Mouse (Mus musculus): ENCODE data around the gene Ankrd66. TPM values are rescaled to one million over a fixed set of nuclear protein-coding genes. Genes with fewer than 3 reads are reported as not detected.
"Not testable (repeated sequence)": the region's sequence is repeated elsewhere in the genome, so short reads cannot be mapped to it uniquely, and the experiment has no call there.

The Ankrd66 gene
- polyA plus RNA-seq, 1 experiment = not detected

- no peak for TF ChIP-seq CTCF (IDR thresholded peaks at IDR 0.05; ENCODE audit: borderline replicate concordance, insufficient read depth, low read length)
- no peak overlapping the region for H3K4me3 ChIP-seq (ENCODE audit: insufficient read depth, low read length)
These were observed 39.4 kb downstream of the Ankrd66 start for GRCm38 (mm10) chr17:43503861-43504593.

GRCm38 (mm10) chr17:43502592-43502991 lies 40.8 kb downstream of the Ankrd66 start, which contains the start of gene Mep1a:
Mep1a (minus strand) TSS chr17:43502812.
- no peak within 1 kb of the TSS for H3K27ac ChIP-seq (ENCODE audit: insufficient read depth, low read length)
- no peak for TF ChIP-seq POLR2A (IDR thresholded peaks at IDR 0.05; ENCODE audit: low read depth, low read length)
- no peak for TF ChIP-seq CTCF (IDR thresholded peaks at IDR 0.05; ENCODE audit: borderline replicate concordance, insufficient read depth, low read length)

More at GRCm38 (mm10) chr17:43503861-43504593, 39.4 kb downstream of the Ankrd66 start:
- Histone ChIP-seq H3K4me1 (ENCODE audit: control insufficient read depth, insufficient read depth, low read length) (no peaks in the 10 kb centered on the region), H3K27ac (ENCODE audit: insufficient read depth, low read length) (no peak overlapping the region)

GRCm38 (mm10) chr17:43501631-43502030 lies 41.8 kb downstream of the Ankrd66 start:
- Histone ChIP-seq H3K4me1 (ENCODE audit: control insufficient read depth, insufficient read depth, low read length) (no peaks in the 10 kb centered on the region), H3K4me3 (ENCODE audit: insufficient read depth, low read length) (no peak overlapping the region), H3K27ac (ENCODE audit: insufficient read depth, low read length) (no peak overlapping the region)
- TF ChIP-seq POLR2A (IDR thresholded peaks at IDR 0.05; ENCODE audit: low read depth, low read length) (no peak), CTCF (IDR thresholded peaks at IDR 0.05; ENCODE audit: borderline replicate concordance, insufficient read depth, low read length) (no peak)

More at GRCm38 (mm10) chr17:43502592-43502991, 40.8 kb downstream of the Ankrd66 start, which contains the start of gene Mep1a:
- H3K4me1 ChIP-seq (ENCODE audit: control insufficient read depth, insufficient read depth, low read length) = no peaks in the 10 kb centered on the region
- H3K4me3 ChIP-seq (ENCODE audit: insufficient read depth, low read length) = no peak within 1 kb of the TSS

- no peaks in the 10 kb centered on the region for H3K4me1 ChIP-seq (ENCODE audit: control insufficient read depth, insufficient read depth, low read length)
- TF ChIP-seq CTCF (IDR thresholded peaks at IDR 0.05; ENCODE audit: borderline replicate concordance, insufficient read depth, low read length) = no peak
- no peak for TF ChIP-seq POLR2A (IDR thresholded peaks at IDR 0.05; ENCODE audit: low read depth, low read length)
- H3K4me3 ChIP-seq (ENCODE audit: insufficient read depth, low read length) = no peak overlapping the region
- no peak overlapping the region for H3K27ac ChIP-seq (ENCODE audit: insufficient read depth, low read length)
These were observed 42.2 kb downstream of the Ankrd66 start for GRCm38 (mm10) chr17:43501223-43501622.

GRCm38 (mm10) chr17:43500513-43500912 lies 42.9 kb downstream of the Ankrd66 start:
- Histone ChIP-seq H3K4me3 (ENCODE audit: insufficient read depth, low read length) (no peak overlapping the region), H3K4me1 (ENCODE audit: control insufficient read depth, insufficient read depth, low read length) (no peaks in the 10 kb centered on the region), H3K27ac (ENCODE audit: insufficient read depth, low read length) (no peak overlapping the region)
- TF ChIP-seq CTCF (IDR thresholded peaks at IDR 0.05; ENCODE audit: borderline replicate concordance, insufficient read depth, low read length) = no peak
- TF ChIP-seq POLR2A (IDR thresholded peaks at IDR 0.05; ENCODE audit: low read depth, low read length) = no peak

GRCm38 (mm10) chr17:43497521-43497920 lies 45.9 kb downstream of the Ankrd66 start:
- H3K4me3 ChIP-seq (ENCODE audit: insufficient read depth, low read length) = no peak overlapping the region
- TF ChIP-seq CTCF (IDR thresholded peaks at IDR 0.05; ENCODE audit: borderline replicate concordance, insufficient read depth, low read length) (no peak), POLR2A (IDR thresholded peaks at IDR 0.05; ENCODE audit: low read depth, low read length) (no peak)
- H3K4me1 ChIP-seq (ENCODE audit: control insufficient read depth, insufficient read depth, low read length) = no peaks in the 10 kb centered on the region
- no peak overlapping the region for H3K27ac ChIP-seq (ENCODE audit: insufficient read depth, low read length)

GRCm38 (mm10) chr17:43495502-43495901 lies 47.9 kb downstream of the Ankrd66 start:
- H3K4me3 ChIP-seq (ENCODE audit: insufficient read depth, low read length) = no peak overlapping the region
- TF ChIP-seq POLR2A (IDR thresholded peaks at IDR 0.05; ENCODE audit: low read depth, low read length) = no peak
- no peak for TF ChIP-seq CTCF (IDR thresholded peaks at IDR 0.05; ENCODE audit: borderline replicate concordance, insufficient read depth, low read length)
- H3K4me1 ChIP-seq (ENCODE audit: control insufficient read depth, insufficient read depth, low read length) = no peaks in the 10 kb centered on the region
- H3K27ac ChIP-seq (ENCODE audit: insufficient read depth, low read length) = no peak overlapping the region

GRCm38 (mm10) chr17:43490371-43490770 lies 53.1 kb downstream of the Ankrd66 start:
- not testable (repeated sequence) for H3K4me3 ChIP-seq (ENCODE audit: insufficient read depth, low read length); H3K27ac ChIP-seq (ENCODE audit: insufficient read depth, low read length); H3K4me1 ChIP-seq (ENCODE audit: control insufficient read depth, insufficient read depth, low read length)

- no peak for TF ChIP-seq POLR2A (IDR thresholded peaks at IDR 0.05; ENCODE audit: low read depth, low read length)
- TF ChIP-seq CTCF (IDR thresholded peaks at IDR 0.05; ENCODE audit: borderline replicate concordance, insufficient read depth, low read length) = no peak
- H3K27ac ChIP-seq (ENCODE audit: insufficient read depth, low read length) = no peak overlapping the region
- no peaks in the 10 kb centered on the region for H3K4me1 ChIP-seq (ENCODE audit: control insufficient read depth, insufficient read depth, low read length)
- H3K4me3 ChIP-seq (ENCODE audit: insufficient read depth, low read length) = no peak overlapping the region
These were observed 54.8 kb downstream of the Ankrd66 start for GRCm38 (mm10) chr17:43488439-43489151.

GRCm38 (mm10) chr17:43485982-43486381 lies 57.5 kb downstream of the Ankrd66 start:
- no peak overlapping the region for H3K27ac ChIP-seq (ENCODE audit: insufficient read depth, low read length)
- no peaks in the 10 kb centered on the region for H3K4me1 ChIP-seq (ENCODE audit: control insufficient read depth, insufficient read depth, low read length)
- TF ChIP-seq CTCF (IDR thresholded peaks at IDR 0.05; ENCODE audit: borderline replicate concordance, insufficient read depth, low read length) (no peak), POLR2A (IDR thresholded peaks at IDR 0.05; ENCODE audit: low read depth, low read length) (no peak)
- no peak overlapping the region for H3K4me3 ChIP-seq (ENCODE audit: insufficient read depth, low read length)

Other genes with a start within 250 kb of the Ankrd66 start
- gene Adgrf5, start 183.2 kb downstream of the Ankrd66 start, polyA plus RNA-seq (2011; ENCODE audit: insufficient read length, low read depth, missing spikeins) = 3.4 and 7.0 TPM in 2 replicates
- not detected in 2 replicates for gene Mep1a, start 40.8 kb downstream of the Ankrd66 start, polyA plus RNA-seq (2011; ENCODE audit: insufficient read length, low read depth, missing spikeins)
- gene Pla2g7, start 24.5 kb upstream of the Ankrd66 start, polyA plus RNA-seq (2011; ENCODE audit: insufficient read length, low read depth, missing spikeins) = 38.7 and 58.4 TPM in 2 replicates
- not detected in 2 replicates for gene Tdrd6, start 86.7 kb upstream of the Ankrd66 start, polyA plus RNA-seq (2011; ENCODE audit: insufficient read length, low read depth, missing spikeins)
- gene Slc25a27, start 123.6 kb upstream of the Ankrd66 start, polyA plus RNA-seq (2011; ENCODE audit: insufficient read length, low read depth, missing spikeins) = 2.0 and 2.7 TPM in 2 replicates
- gene Cyp39a1, start 123.8 kb upstream of the Ankrd66 start, polyA plus RNA-seq (2011; ENCODE audit: insufficient read length, low read depth, missing spikeins) = 4.6 and 6.4 TPM in 2 replicates